Mouse (Mus musculus): ENCODE measurements around the gene Nudt22. TPM values are rescaled to one million over a fixed set of nuclear protein-coding genes. Genes with fewer than 3 reads are reported as not detected.

Gene Nudt22
- total and polyA plus RNA-seq, 3 experiments: 16.6 to 23.9 (median 17.8) TPM

DNA sequence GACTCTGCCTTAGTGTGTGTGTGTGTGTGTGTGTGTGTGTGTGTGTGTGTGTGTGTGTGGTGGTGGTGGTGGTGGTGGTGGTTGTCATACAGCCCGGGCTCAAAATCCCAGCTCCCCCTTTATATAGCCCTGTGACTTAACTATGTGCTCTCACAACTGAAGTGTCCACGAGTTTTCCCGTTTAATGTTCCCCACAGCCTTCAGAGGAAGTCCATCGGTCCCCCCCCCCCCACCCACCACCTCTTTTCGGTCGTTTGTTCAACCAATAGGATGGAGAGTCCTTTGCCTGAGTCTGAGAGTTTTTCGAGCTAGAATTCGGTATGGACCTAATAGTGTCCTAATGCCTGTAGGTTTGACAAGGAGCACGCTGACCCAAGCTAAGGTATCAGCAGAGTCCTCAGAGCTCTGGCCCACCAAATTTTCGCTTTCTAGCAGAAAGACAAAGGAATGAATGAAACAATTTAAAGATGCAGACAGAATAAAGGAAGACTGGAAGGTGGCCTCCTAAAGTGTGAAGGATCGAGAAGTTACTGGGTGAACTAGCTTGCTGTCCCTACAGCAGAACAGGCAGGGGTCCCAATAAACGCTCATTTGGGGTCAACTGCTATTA is 22.2 kb downstream of the Nudt22 start:
- H3K9me3 ChIP-seq (replicated peaks): no peaks in the 10 kb centered on the region
- peaks cover 32% of the 10 kb centered on the region for H3K36me3 ChIP-seq (replicated peaks)
- ATAC-seq (ENCODE audit: extremely low read depth, insufficient number of reproducible peaks, low FRiP score, poor library complexity, severe bottlenecking): no peak
- TF ChIP-seq CTCF (IDR thresholded peaks at IDR 0.05; ENCODE audit: low read depth, low read length) (no peak), GATA1 (IDR thresholded peaks at IDR 0.05; ENCODE audit: borderline replicate concordance, low read length) (no peak), POLR2AphosphoS5 (IDR thresholded peaks at IDR 0.05; ENCODE audit: insufficient replicate concordance, low read depth, low read length) (no peak), TAL1 (conservative IDR thresholded peaks at IDR 0.05; ENCODE audit: low read depth, low read length) (no peak), GATA2 (IDR thresholded peaks at IDR 0.05; ENCODE audit: borderline replicate concordance, low read depth, low read length) (no peak)
- peak overlapping the region; percentile 80 for H3K4me3 ChIP-seq (ENCODE audit: low read depth, low read length)
- H3K27me3 ChIP-seq (ENCODE audit: insufficient read depth, low read length): no peaks in the 10 kb centered on the region
- no peak for DNase-seq (ENCODE audit: low spot score)
- H3K4me1 ChIP-seq (ENCODE audit: insufficient read depth, low read depth, low read length): peaks cover 87% of the 10 kb centered on the region

DNA sequence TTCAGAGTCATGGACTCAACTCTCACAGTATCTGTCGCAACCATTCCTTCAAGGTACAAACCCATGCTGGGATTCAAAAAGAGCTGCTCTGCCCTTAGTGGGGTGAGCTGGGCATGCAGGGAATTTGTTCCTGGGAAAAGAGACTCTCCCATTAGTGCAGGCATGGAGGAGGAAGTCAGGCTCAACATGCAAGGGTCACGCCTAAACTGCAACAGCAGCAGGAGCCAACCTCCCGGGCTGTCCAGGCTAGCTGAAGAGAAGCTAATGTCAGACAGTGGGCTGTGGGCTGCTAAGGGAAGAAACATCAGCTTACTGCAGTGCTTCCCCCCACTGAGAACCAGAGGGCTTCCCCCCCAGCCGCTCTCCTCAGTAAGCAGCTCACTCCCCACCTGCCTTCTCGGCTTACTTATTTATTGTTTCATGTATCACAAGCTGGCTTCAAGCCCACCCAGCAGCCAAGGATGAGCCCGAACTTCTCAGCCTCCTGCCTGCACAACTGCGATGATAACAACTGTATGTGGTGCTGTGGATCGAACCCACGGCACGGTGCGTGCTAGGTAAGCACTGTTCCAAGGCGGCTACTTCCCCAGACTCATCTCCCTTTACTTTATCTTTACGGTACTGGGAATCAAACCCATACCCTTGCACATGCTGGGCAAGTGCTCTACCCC is 23.5 kb downstream of the Nudt22 start:
- ATAC-seq (ENCODE audit: extremely low read depth, insufficient number of reproducible peaks, low FRiP score, poor library complexity, severe bottlenecking) (no peak), DNase-seq (ENCODE audit: low spot score) (no peak)
- TF ChIP-seq CTCF (IDR thresholded peaks at IDR 0.05; ENCODE audit: low read depth, low read length) (no peak), GATA2 (IDR thresholded peaks at IDR 0.05; ENCODE audit: borderline replicate concordance, low read depth, low read length) (no peak), GATA1 (IDR thresholded peaks at IDR 0.05; ENCODE audit: borderline replicate concordance, low read length) (no peak), TAL1 (conservative IDR thresholded peaks at IDR 0.05; ENCODE audit: low read depth, low read length) (no peak), POLR2AphosphoS5 (IDR thresholded peaks at IDR 0.05; ENCODE audit: insufficient replicate concordance, low read depth, low read length) (no peak)
- H3K4me3 ChIP-seq (ENCODE audit: low read depth, low read length): no peak overlapping the region
- peaks cover 18% of the 10 kb centered on the region for H3K36me3 ChIP-seq (replicated peaks)
- H3K27me3 ChIP-seq (ENCODE audit: insufficient read depth, low read length): no peaks in the 10 kb centered on the region
- no peaks in the 10 kb centered on the region for H3K9me3 ChIP-seq (replicated peaks)
- H3K4me1 ChIP-seq (ENCODE audit: insufficient read depth, low read depth, low read length): peaks cover 87% of the 10 kb centered on the region

DNA sequence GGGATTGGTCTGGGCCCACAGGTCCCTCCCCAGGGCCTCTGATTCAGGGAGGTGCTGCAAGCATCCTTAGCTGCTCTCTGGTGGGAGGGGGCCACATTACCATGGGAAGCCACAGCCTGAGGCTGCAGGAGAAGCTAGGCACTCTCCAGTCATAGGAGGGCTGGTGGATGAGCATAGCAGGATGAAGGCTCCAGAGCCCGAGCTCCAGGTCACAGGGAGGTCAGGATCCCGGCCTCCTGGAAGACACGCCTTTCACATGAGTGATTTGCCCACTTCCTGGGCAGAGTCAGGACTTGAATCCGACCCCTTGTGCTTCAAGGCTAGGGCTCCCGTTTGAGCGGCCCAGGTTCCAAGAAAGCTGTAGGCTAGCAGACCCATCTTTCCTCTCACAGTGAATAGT is 24.3 kb downstream of the Nudt22 start:
- no peaks in the 10 kb centered on the region for H3K27me3 ChIP-seq (ENCODE audit: insufficient read depth, low read length)
- ATAC-seq (ENCODE audit: extremely low read depth, insufficient number of reproducible peaks, low FRiP score, poor library complexity, severe bottlenecking) (no peak), DNase-seq (ENCODE audit: low spot score) (no peak)
- no peak overlapping the region for H3K4me3 ChIP-seq (ENCODE audit: low read depth, low read length)
- H3K36me3 ChIP-seq (replicated peaks): peaks cover 16% of the 10 kb centered on the region
- no peaks in the 10 kb centered on the region for H3K9me3 ChIP-seq (replicated peaks)
- H3K4me1 ChIP-seq (ENCODE audit: insufficient read depth, low read depth, low read length): peaks cover 86% of the 10 kb centered on the region
- TF ChIP-seq POLR2AphosphoS5 (IDR thresholded peaks at IDR 0.05; ENCODE audit: insufficient replicate concordance, low read depth, low read length) (no peak), GATA1 (IDR thresholded peaks at IDR 0.05; ENCODE audit: borderline replicate concordance, low read length) (no peak), CTCF (IDR thresholded peaks at IDR 0.05; ENCODE audit: low read depth, low read length) (no peak), TAL1 (conservative IDR thresholded peaks at IDR 0.05; ENCODE audit: low read depth, low read length) (no peak), GATA2 (IDR thresholded peaks at IDR 0.05; ENCODE audit: borderline replicate concordance, low read depth, low read length) (no peak)

DNA sequence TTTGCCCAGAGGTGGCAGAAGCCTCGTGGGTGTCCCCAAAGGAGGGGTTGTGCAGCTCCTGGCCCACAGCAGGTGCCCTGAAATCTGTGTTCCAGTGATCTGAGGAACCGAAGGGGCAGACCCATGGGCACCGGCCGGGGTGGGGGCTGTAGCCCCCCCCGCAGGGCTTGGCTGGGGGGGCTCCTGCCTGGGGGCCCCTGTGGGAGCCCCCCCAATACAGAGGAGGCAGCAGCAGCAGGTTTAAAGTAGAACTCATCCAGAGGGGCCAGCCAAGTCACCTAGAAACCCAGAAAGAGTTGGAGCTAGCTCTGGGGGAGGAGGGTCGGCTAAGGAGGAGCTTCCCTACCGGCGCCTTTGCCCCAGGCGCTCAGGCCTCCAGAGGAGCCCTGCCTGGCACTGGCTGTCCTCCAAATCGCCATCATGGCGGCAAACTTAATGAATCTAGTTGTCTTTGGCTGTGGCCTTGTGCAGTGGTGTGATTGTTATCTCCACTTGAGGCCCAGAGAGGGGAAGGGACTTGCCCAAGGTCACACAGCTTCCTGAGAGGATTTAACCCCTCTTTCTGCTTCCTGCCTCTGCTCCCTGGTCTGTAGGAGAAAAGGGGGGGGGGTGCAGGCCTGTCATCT is 25.3 kb downstream of the Nudt22 start:
- Histone ChIP-seq H3K4me1 (ENCODE audit: insufficient read depth, low read depth, low read length) (peaks cover 81% of the 10 kb centered on the region), H3K9me3 (replicated peaks) (no peaks in the 10 kb centered on the region), H3K4me3 (ENCODE audit: low read depth, low read length) (peak overlapping the region; percentile 80; the same call in 1 of the 2 replicates), H3K36me3 (replicated peaks) (peaks cover 18% of the 10 kb centered on the region), H3K27me3 (ENCODE audit: insufficient read depth, low read length) (no peaks in the 10 kb centered on the region)
- TF ChIP-seq POLR2AphosphoS5 (IDR thresholded peaks at IDR 0.05; ENCODE audit: insufficient replicate concordance, low read depth, low read length): no peak
- TF ChIP-seq TAL1 (conservative IDR thresholded peaks at IDR 0.05; ENCODE audit: low read depth, low read length): no peak
- TF ChIP-seq CTCF (IDR thresholded peaks at IDR 0.05; ENCODE audit: low read depth, low read length): no peak
- TF ChIP-seq GATA1 (IDR thresholded peaks at IDR 0.05; ENCODE audit: borderline replicate concordance, low read length): no peak
- DNase-seq (ENCODE audit: low spot score) (peak; percentile 28), ATAC-seq (ENCODE audit: extremely low read depth, insufficient number of reproducible peaks, low FRiP score, poor library complexity, severe bottlenecking) (no peak)

DNA sequence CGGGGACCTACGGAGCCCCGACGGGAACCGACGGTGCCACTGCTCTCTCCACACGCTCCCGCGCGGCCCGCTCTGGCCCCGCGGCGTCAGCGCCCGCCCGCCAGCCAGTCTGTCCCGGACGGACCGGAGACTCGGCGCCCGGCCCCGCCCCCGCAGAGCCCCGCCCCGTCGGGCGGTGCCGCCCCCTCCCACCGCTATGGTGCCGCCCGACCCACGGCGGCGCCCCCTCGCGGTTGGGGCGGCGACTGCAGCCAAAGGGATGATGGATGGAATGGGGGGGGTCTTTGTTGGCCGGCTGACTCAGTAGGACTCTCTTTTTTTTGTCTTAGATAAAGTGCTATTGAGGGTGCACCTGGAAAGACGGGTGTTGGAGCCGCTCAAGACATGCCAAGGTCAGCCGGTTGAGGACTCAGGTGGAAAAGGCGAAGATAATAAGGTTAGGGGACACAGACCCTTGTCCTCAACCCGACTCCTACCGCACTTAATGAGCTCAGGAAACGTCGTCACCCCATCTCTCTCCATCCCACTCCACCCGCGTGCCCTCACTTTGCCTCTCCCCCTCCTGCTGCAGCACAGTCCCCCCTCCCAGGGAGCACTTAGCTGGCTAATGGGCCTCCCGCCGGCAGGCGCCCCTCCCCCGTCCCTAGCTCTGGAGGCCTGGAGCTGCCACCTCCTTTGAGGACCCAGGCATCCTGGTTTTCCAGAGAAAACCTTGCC is 26.1 kb downstream of the Nudt22 start:
- Histone ChIP-seq H3K4me1 (ENCODE audit: insufficient read depth, low read depth, low read length) (peaks cover 84% of the 10 kb centered on the region), H3K27me3 (ENCODE audit: insufficient read depth, low read length) (no peaks in the 10 kb centered on the region), H3K9me3 (replicated peaks) (no peaks in the 10 kb centered on the region), H3K36me3 (replicated peaks) (peaks cover 25% of the 10 kb centered on the region), H3K4me3 (ENCODE audit: low read depth, low read length) (peak overlapping the region; percentile 80)
- peak; percentile 87 for DNase-seq (ENCODE audit: low spot score)
- TF ChIP-seq TAL1 (conservative IDR thresholded peaks at IDR 0.05; ENCODE audit: low read depth, low read length) (no peak), CTCF (IDR thresholded peaks at IDR 0.05; ENCODE audit: low read depth, low read length) (peak; percentile 31)
- ATAC-seq (ENCODE audit: extremely low read depth, insufficient number of reproducible peaks, low FRiP score, poor library complexity, severe bottlenecking): no peak

DNA sequence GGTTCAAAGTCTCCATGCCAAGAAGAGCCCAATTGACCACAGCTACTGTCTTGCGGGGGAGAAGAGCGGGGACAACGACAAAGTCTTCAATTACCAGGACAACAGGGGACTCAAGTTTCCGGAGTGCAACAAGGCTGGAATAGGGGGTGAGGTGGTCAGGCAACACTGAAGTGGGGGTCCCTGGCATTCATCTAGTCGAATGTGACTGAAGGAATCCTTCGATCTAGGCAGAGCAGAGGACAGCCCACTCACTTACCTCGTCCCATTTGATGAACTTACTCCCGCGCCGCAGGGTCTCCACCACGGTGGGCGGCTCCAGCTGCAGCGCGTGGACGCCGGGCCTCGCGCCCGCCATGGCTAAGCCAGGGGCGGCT is 26.6 kb downstream of the Nudt22 start:
- TF ChIP-seq TAL1 (conservative IDR thresholded peaks at IDR 0.05; ENCODE audit: low read depth, low read length) (no peak), GATA1 (IDR thresholded peaks at IDR 0.05; ENCODE audit: borderline replicate concordance, low read length) (no peak), POLR2AphosphoS5 (IDR thresholded peaks at IDR 0.05; ENCODE audit: insufficient replicate concordance, low read depth, low read length) (no peak), CTCF (IDR thresholded peaks at IDR 0.05; ENCODE audit: low read depth, low read length) (no peak), GATA2 (IDR thresholded peaks at IDR 0.05; ENCODE audit: borderline replicate concordance, low read depth, low read length) (no peak)

More for the DNA sequence above, 26.6 kb downstream of the Nudt22 start:
- Histone ChIP-seq H3K36me3 (replicated peaks) (peaks cover 31% of the 10 kb centered on the region), H3K4me1 (ENCODE audit: insufficient read depth, low read depth, low read length) (peaks cover 85% of the 10 kb centered on the region), H3K4me3 (ENCODE audit: low read depth, low read length) (peak overlapping the region; percentile 80), H3K27me3 (ENCODE audit: insufficient read depth, low read length) (no peaks in the 10 kb centered on the region), H3K9me3 (replicated peaks) (no peaks in the 10 kb centered on the region)
- no peak for ATAC-seq (ENCODE audit: extremely low read depth, insufficient number of reproducible peaks, low FRiP score, poor library complexity, severe bottlenecking)
- no peak for DNase-seq (ENCODE audit: low spot score)

Measured in G1E (cell line).